Mouse (Mus musculus) MEL (cell line): Measurements from ENCODE around the gene Mrnip.

Experiments used
- CTCF ChIP-seq, 3 experiments: IDR thresholded peaks in 2 of 3; conservative IDR thresholded peaks in 1 of 3; 2 replicates each; pipeline ENCODE4 v1.5.1; 2011 to 2012; ENCODE audit warnings: low read length in 3 of 3, low read depth in 2 of 3, mild to moderate bottlenecking in 2 of 3, improper control_type of control experiment in 1 of 3, inconsistent platforms in 1 of 3, mixed read lengths in 1 of 3, moderate library complexity in 1 of 3; ENCODE audit not compliant: control insufficient read depth in 1 of 3, insufficient read depth in 1 of 3, poor library complexity in 1 of 3, severe bottlenecking in 1 of 3
- E2F4 ChIP-seq: IDR thresholded peaks from 2 replicates; pipeline ENCODE4 v1.6.1; 2011; ENCODE audit warnings: low read depth, low read length, improper control_type of control experiment, borderline replicate concordance
- EP300 ChIP-seq, 2 experiments: IDR thresholded peaks; 2 replicates each; pipeline ENCODE4 v1.6.1; 2011; ENCODE audit warnings: improper control_type of control experiment in 2 of 2, low read length in 2 of 2, low read depth in 1 of 2, mild to moderate bottlenecking in 1 of 2
- GATA1 ChIP-seq: IDR thresholded peaks from 2 replicates; pipeline ENCODE4 v1.6.1; 2011; ENCODE audit warnings: low read depth, low read length, improper control_type of control experiment
- JUND ChIP-seq: IDR thresholded peaks from 2 replicates; pipeline ENCODE4 v1.6.1; 2011; ENCODE audit warnings: low read depth, mild to moderate bottlenecking, improper control_type of control experiment, low read length
- KAT2A ChIP-seq: conservative IDR thresholded peaks from 2 replicates; pipeline ENCODE4 v1.6.1; 2012; ENCODE audit warnings: low read depth, low read length, improper control_type of control experiment, inconsistent platforms
- MAX ChIP-seq: IDR thresholded peaks from 2 replicates; pipeline ENCODE4 v1.6.1; 2011; ENCODE audit warnings: low read length, improper control_type of control experiment
- MAZ ChIP-seq: IDR thresholded peaks from 2 replicates; pipeline ENCODE4 v1.6.1; 2012; ENCODE audit warnings: low read depth, mild to moderate bottlenecking, inconsistent platforms, low read length, improper control_type of control experiment
- NELFE ChIP-seq: IDR thresholded peaks from 2 replicates; pipeline ENCODE4 v1.6.1; 2011; ENCODE audit warnings: low read depth, low read length, improper control_type of control experiment
- POLR2A ChIP-seq, 2 experiments: IDR thresholded peaks; 2 replicates each; pipeline ENCODE4 v1.6.1; 2011 to 2012; ENCODE audit warnings: low read length in 2 of 2, mild to moderate bottlenecking in 2 of 2, control low read depth in 1 of 2, improper control_type of control experiment in 1 of 2, low read depth in 1 of 2, moderate library complexity in 1 of 2; ENCODE audit not compliant: control insufficient read depth in 1 of 2, insufficient read depth in 1 of 2, poor library complexity in 1 of 2
- POLR2AphosphoS2 ChIP-seq: IDR thresholded peaks from 2 replicates; pipeline ENCODE4 v1.6.1; 2011; ENCODE audit warnings: low read length, improper control_type of control experiment
- POLR2AphosphoS5 ChIP-seq: IDR thresholded peaks from 2 replicates; pipeline ENCODE4 v1.6.1; 2012; ENCODE audit warnings: low read depth, borderline replicate concordance, mild to moderate bottlenecking, inconsistent platforms, low read length, moderate library complexity, mixed read lengths
- UBTF ChIP-seq: IDR thresholded peaks from 2 replicates; pipeline ENCODE4 v1.6.1; 2012; ENCODE audit warnings: low read depth, mild to moderate bottlenecking, inconsistent platforms, low read length, improper control_type of control experiment, moderate library complexity, borderline replicate concordance; ENCODE audit not compliant: insufficient read depth
- ZNF384 ChIP-seq: IDR thresholded peaks from 2 replicates; pipeline ENCODE4 v1.6.1; 2012; ENCODE audit warnings: low read depth, mild to moderate bottlenecking, inconsistent platforms, low read length, improper control_type of control experiment

DNA sequence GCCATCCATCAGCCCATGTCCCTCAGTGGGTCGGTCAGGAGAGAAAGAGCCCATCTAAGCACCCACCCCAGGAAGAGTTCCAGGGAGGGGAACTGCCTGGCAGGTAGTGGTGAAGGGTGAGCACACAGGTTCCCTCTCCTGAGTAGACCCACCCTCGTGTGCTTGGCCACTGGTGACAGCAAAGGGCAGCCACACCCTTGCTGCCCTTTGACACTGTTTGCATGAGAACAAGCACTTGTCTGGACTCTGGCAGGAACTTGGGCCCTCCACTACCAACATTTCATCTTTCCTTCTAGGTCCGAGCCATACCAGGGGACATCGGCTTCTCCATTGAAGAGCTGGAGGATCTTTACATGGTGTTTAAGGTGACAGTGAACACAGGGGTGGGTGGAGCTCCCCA, 14.9 kb upstream of the Mrnip start:
- TF ChIP-seq GATA1 (no peak), CTCF (IDR thresholded peaks at IDR 0.05 in 2 of 3, conservative IDR thresholded peaks at IDR 0.05 in 1 of 3; ENCODE audit: control insufficient read depth in 1 of 3, insufficient read depth in 1 of 3, low read depth in 2 of 3, low read length in 3 of 3, poor library complexity in 1 of 3, severe bottlenecking in 1 of 3) (no peak), MAZ (no peak), ZNF384 (no peak), EP300 (IDR thresholded peaks at IDR 0.05; ENCODE audit: low read depth in 1 of 2, low read length in 2 of 2) (no peak), POLR2A (IDR thresholded peaks at IDR 0.05; ENCODE audit: control insufficient read depth in 1 of 2, insufficient read depth in 1 of 2, low read depth in 1 of 2, low read length in 2 of 2, poor library complexity in 1 of 2) (no peak), NELFE (no peak), KAT2A (no peak), POLR2AphosphoS2 (no peak), POLR2AphosphoS5 (no peak), JUND (no peak), E2F4 (no peak), UBTF (no peak), MAX (no peak)
